Mouse (Mus musculus) forebrain, embryonic 16.5 days (tissue): ENCODE results near the gene Obscn. TPM values are rescaled to one million over a fixed set of nuclear protein-coding genes. Genes with fewer than 3 reads are reported as not detected.

Experiments
- ATAC-seq: fragments of 200-750 bp; cut with Nextera tagmentation; 2 replicates; pipeline ENCODE4 v1.8.0; 2017; ENCODE audit warnings: mild to moderate bottlenecking, moderate library complexity
- H3K27ac ChIP-seq: fragments of 300-500 bp; sonication (generic); 2 replicates; pipeline ENCODE4 v1.5.1; 2014; ENCODE audit warnings: low read length, control low read depth
- H3K27me3 ChIP-seq: fragments of 300-500 bp; sonication (generic); replicated peaks from 2 replicates; pipeline ENCODE4 v1.6.1; 2014; ENCODE audit warnings: low read length; ENCODE audit not compliant: control insufficient read depth, insufficient read depth
- H3K36me3 ChIP-seq: fragments of 300-500 bp; sonication (generic); 2 replicates; pipeline ENCODE4 v1.6.1; 2014; ENCODE audit not compliant: control insufficient read depth, insufficient read depth
- H3K4me1 ChIP-seq: fragments of 300-500 bp; sonication (generic); replicated peaks from 2 replicates; pipeline ENCODE4 v1.6.1; 2014; ENCODE audit warnings: low read length; ENCODE audit not compliant: control insufficient read depth, insufficient read depth
- H3K4me2 ChIP-seq: fragments of 300-500 bp; sonication (generic); 2 replicates; pipeline ENCODE4 v1.6.1; 2014; ENCODE audit warnings: mild to moderate bottlenecking, low read length, control low read depth
- H3K4me3 ChIP-seq: fragments of 300-500 bp; sonication (generic); replicated peaks from 2 replicates; pipeline ENCODE4 v1.5.1; 2014; ENCODE audit warnings: mild to moderate bottlenecking, low read length, control low read depth
- H3K9ac ChIP-seq: fragments of 300-500 bp; sonication (generic); replicated peaks from 2 replicates; pipeline ENCODE4 v1.6.1; 2014; ENCODE audit warnings: low read depth, low read length, control low read depth
- H3K9me3 ChIP-seq: fragments of 300-500 bp; sonication (generic); 2 replicates; pipeline ENCODE4 v1.6.1; 2016; ENCODE audit warnings: low read length; ENCODE audit not compliant: control insufficient read depth
- WGBS: fragments of 180-500 bp; shearing (Covaris S2); extraction: QIAGEN DNeasy Blood & Tissue Kit; methylation state at CpG from one replicate; pipeline ENCODE4 v1.1.7; 2014; 5-methylcytosine and 5-hydroxymethylcytosine counted together
- polyA plus RNA-seq: library from polyadenylated mRNA; unstranded; fragments of >200 nt; fragmentation: Nextera tagmentation; extraction: Ambion mirVana; gene quantifications from 2 replicates; pipeline ENCODE4 v1.2.1, GENCODE M21; 2015

Obscn gene
- polyA plus RNA-seq, 1 experiment from 2014 or later: 0.25 TPM

- Histone ChIP-seq H3K4me2 (no peak overlapping the region), H3K4me1 (0 out of 2 replicates have a peak, but pooled peaks cover 3% of the 10 kb centered on the region)
- WGBS: 94% methylated on average over 1 of the region's 1 CpGs
These were observed 168.9 kb downstream of the Obscn start for GRCm38 (mm10) chr11:58967346-58967745.

GRCm38 (mm10) chr11:58965001-58965760 is 171.0 kb downstream of the Obscn start:
- ATAC-seq: no peak
- H3K27ac ChIP-seq: no peak overlapping the region
- peaks cover 5% of the 10 kb centered on the region; the same call in 1 of the 2 replicates for H3K4me1 ChIP-seq
- 55% methylated on average over 12 of the region's 12 CpGs for WGBS
- H3K4me2 ChIP-seq: no peak overlapping the region
- no peak overlapping the region for H3K4me3 ChIP-seq
- no peak overlapping the region for H3K9ac ChIP-seq
- 0 out of 2 replicates have a peak, but pooled peaks cover under 1% of the 10 kb centered on the region for H3K36me3 ChIP-seq
- no peaks in the 10 kb centered on the region for H3K9me3 ChIP-seq
- H3K27me3 ChIP-seq: no peaks in the 10 kb centered on the region

More at GRCm38 (mm10) chr11:58967346-58967745, 168.9 kb downstream of the Obscn start:
- Histone ChIP-seq H3K36me3 (0 out of 2 replicates have a peak, but pooled peaks cover 5% of the 10 kb centered on the region), H3K27me3 (no peaks in the 10 kb centered on the region), H3K27ac (no peak overlapping the region), H3K4me3 (no peak overlapping the region), H3K9me3 (no peaks in the 10 kb centered on the region), H3K9ac (no peak overlapping the region)
- no peak for ATAC-seq

DNA sequence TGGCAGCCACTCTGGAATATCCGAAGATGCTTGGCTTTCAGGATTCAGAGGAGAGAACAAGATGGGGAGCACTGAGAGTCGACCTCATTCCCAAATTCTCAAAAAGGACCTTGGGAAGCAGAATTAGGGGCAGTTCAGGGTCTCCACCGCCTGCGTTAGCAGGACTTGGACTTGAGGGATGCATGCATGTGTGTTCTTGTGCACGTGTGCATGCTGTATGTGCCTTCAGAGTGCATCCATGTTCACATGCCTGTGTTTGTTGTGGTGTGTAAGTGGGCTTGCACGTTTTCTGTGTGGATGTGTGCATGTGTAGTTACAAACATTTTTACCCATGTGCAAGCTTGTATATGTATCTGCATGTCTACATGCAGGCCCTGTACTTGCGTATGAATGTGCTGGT is 172.0 kb downstream of the Obscn start:
- H3K4me2 ChIP-seq: no peak overlapping the region
- 87% methylated on average over 7 of the region's 7 CpGs for WGBS

DNA sequence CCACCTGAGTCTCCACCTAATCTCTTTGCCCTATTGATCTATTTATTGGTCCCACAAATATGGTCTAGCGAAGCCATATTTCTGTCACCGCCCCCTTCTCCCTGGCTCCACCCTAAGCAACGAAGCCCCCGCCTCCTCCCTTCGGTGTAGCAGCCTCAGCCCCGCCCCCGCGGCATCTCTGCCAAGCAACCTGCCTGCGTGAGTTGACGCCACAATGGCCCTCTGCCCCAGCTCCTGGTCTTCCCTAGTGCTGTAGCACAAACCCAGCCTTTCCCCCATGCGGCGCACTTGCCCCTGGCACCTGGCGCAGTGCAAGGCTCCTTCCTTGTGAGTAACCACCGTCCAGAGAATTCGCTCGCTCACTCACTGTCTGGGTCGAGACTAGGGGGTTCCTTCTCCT is 172.7 kb downstream of the Obscn start:
- ATAC-seq: no peak
- 36% methylated on average over 17 of the region's 17 CpGs for WGBS
- H3K36me3 ChIP-seq: no peaks in the 10 kb centered on the region

More for the DNA sequence above, 172.0 kb downstream of the Obscn start:
- H3K9ac ChIP-seq: no peak overlapping the region
- H3K9me3 ChIP-seq: no peaks in the 10 kb centered on the region
- H3K27me3 ChIP-seq: no peaks in the 10 kb centered on the region
- no peak overlapping the region for H3K27ac ChIP-seq
- no peaks in the 10 kb centered on the region for H3K36me3 ChIP-seq
- H3K4me3 ChIP-seq: no peak overlapping the region
- ATAC-seq: no peak
- H3K4me1 ChIP-seq: peaks cover 12% of the 10 kb centered on the region

GRCm38 (mm10) chr11:58961364-58962177 is 174.6 kb downstream of the Obscn start:
- Histone ChIP-seq H3K27me3 (no peaks in the 10 kb centered on the region), H3K4me1 (peaks cover 36% of the 10 kb centered on the region), H3K9me3 (no peaks in the 10 kb centered on the region), H3K9ac (no peak overlapping the region), H3K27ac (no peak overlapping the region), H3K4me2 (no peak overlapping the region), H3K4me3 (no peak overlapping the region), H3K36me3 (no peaks in the 10 kb centered on the region)
- 67% methylated on average over 50 of the region's 50 CpGs for WGBS
- ATAC-seq: no peak

More for the DNA sequence above, 172.7 kb downstream of the Obscn start:
- no peak overlapping the region for H3K4me2 ChIP-seq
- peaks cover 17% of the 10 kb centered on the region for H3K4me1 ChIP-seq
- H3K9me3 ChIP-seq: no peaks in the 10 kb centered on the region
- H3K27ac ChIP-seq: no peak overlapping the region
- no peak overlapping the region for H3K9ac ChIP-seq
- H3K27me3 ChIP-seq: no peaks in the 10 kb centered on the region
- H3K4me3 ChIP-seq: no peak overlapping the region

GRCm38 (mm10) chr11:58959921-58960465 is 176.2 kb downstream of the Obscn start:
- Histone ChIP-seq H3K4me1 (peaks cover 41% of the 10 kb centered on the region), H3K27ac (peak overlapping the region; percentile 77), H3K9me3 (no peaks in the 10 kb centered on the region), H3K27me3 (no peaks in the 10 kb centered on the region), H3K9ac (peak overlapping the region; percentile 71), H3K36me3 (no peaks in the 10 kb centered on the region), H3K4me2 (peak overlapping the region; percentile 90), H3K4me3 (peak overlapping the region; percentile 57)
- ATAC-seq: peak; percentile 84
- WGBS: under 1% methylated on average over 40 of the region's 40 CpGs

DNA sequence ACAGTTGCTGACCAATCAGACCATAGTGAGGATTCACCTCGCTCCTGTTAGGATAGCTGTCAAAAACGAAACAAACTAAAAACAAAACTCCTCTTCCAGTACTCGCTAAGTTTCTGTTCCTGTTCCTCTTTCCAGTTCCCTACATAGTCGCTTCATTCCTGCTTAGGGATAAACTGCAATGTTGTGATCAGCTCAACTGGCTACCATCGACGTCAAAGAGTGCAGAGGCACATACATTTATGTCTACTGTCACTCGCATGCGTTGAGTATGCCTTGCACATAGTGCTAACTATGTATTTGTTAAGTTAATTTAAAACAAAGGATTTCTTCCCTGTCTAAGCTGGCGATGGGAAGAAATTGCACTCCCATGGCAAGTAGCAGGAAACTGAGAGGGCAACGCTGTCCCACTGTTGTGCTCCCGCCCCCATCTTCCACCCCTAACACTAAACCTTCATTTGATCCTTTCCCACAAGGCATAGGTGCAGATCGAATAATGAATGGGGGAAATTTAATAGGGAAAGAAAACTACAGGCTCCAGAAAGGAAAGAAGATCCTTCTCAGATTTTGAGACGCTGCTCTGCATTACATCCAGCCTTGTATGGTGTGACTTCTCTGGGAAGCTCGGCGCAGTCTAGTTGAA is 176.9 kb downstream of the Obscn start:
- H3K4me1 ChIP-seq: peaks cover 41% of the 10 kb centered on the region
- H3K4me2 ChIP-seq: peak overlapping the region; percentile 90
- WGBS: 30% methylated on average over 15 of the region's 15 CpGs
- H3K9ac ChIP-seq: peak overlapping the region; percentile 71
- H3K27ac ChIP-seq: peak overlapping the region; percentile 77
- H3K9me3 ChIP-seq: no peaks in the 10 kb centered on the region
- no peaks in the 10 kb centered on the region for H3K36me3 ChIP-seq
- no peaks in the 10 kb centered on the region for H3K27me3 ChIP-seq
- peak overlapping the region; percentile 57 for H3K4me3 ChIP-seq
- no peak for ATAC-seq

DNA sequence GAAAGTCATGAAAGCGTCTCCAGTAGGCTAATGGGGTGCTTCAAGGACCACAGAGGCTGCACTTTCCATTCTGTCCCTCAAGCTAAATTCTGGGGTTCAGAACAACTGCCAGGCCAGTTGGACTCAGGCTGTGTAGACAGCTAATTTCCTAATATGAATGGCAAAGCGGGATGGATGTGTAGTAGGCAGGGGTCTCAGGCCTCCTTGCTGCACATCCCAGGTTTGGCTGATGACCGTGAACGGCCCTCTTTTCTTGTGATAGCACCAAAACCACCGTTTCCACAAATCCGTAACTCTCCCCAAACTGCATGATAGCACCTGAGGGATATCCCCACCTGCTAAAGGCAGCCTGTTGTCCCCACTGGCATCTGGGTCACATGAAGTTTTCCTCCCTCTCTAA is 177.7 kb downstream of the Obscn start:
- Histone ChIP-seq H3K4me2 (peak overlapping the region; percentile 91), H3K9me3 (no peaks in the 10 kb centered on the region), H3K27ac (no peak overlapping the region), H3K4me1 (peaks cover 38% of the 10 kb centered on the region), H3K9ac (no peak overlapping the region), H3K4me3 (0 out of 2 replicates have a peak overlapping the region, but pooled peaks have one; percentile 13), H3K36me3 (no peaks in the 10 kb centered on the region), H3K27me3 (no peaks in the 10 kb centered on the region)
- no peak for ATAC-seq
- WGBS: 84% methylated on average over 6 of the region's 6 CpGs
